Mouse (Mus musculus): ENCODE data around the gene Mybbp1a.

Mybbp1a gene

DNA sequence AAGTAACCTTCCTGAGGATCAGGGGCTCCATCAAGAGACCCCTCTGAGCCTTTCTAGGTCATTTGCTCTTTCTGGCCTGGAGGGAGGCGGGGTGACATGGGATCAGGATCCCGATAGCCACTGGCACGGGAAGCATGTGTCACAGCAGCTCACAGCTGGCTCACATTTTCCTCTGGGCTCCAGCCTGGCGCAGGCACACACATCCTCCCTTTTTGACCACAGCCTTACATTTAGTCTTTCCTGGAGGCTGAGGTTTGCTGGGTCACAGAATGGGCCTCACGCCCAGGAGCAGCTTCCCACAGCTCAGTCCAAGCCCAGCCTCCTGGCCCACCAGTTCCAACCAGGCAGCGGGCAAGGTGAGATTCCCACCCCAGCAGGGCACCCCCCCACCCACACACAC lies 37.1 kb downstream of the Mybbp1a start:
- no peak for DNase-seq (ENCODE audit: low spot score)

DNA sequence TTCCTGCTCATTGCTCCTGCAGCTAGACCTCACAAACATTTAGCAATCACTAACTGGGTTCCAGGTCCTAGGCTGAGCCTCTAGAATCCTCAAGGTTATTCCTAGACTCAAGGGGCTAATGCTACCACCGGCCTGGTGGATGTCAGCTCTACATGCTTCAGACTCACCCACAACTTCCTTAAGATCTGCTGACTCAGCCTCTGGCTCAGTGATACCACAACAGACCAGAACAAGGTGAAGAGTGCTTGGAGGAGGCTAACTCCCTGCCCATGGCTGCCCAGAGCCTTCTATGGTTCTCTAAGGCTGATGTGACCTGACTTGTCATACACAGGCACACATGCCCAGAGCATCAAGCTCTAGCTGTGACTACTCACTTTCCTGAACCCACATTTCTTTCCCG lies 38.3 kb downstream of the Mybbp1a start:
- no peak for DNase-seq (ENCODE audit: low spot score)

DNA sequence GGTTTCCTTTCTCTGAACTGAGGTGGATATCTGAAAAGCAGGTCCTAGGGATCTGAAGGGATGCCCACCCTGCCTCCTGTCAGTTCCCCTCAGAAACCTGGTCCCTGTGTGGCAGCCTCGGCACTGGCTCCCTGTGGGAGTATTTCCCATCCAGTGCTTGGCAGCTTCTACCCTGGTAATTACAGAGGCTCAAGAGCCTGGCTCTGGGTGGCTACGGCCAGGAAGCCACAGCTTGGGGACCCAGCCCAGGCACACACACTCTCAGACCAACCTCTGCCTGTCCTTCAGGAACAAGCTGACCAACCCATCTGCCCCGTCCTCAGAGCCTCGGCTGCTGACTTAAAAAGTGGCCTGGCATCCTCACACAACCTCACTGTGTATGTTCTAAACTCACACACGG lies 40.2 kb downstream of the Mybbp1a start:
- DNase-seq (ENCODE audit: low spot score), result no peak

DNA sequence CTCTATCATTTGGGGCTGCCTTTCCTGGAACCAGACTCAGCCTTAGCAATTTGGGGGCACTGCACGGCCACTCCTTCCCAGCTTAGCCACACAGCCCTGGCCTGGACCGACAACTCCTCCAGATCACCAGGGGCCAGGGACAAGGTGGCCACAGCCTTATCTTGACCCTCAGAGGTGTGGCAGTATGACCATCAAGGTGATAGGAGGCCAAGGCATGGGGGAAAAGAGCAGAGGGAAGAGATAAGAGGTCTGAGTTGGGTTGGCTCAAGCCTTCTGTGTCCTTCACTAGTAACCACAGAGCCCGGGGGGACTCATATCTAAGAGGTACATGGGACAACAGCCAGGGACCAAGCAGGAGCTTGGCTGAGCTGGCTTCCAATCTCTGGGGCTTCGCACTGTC lies 40.8 kb downstream of the Mybbp1a start:
- DNase-seq (ENCODE audit: low spot score), result no peak

DNA sequence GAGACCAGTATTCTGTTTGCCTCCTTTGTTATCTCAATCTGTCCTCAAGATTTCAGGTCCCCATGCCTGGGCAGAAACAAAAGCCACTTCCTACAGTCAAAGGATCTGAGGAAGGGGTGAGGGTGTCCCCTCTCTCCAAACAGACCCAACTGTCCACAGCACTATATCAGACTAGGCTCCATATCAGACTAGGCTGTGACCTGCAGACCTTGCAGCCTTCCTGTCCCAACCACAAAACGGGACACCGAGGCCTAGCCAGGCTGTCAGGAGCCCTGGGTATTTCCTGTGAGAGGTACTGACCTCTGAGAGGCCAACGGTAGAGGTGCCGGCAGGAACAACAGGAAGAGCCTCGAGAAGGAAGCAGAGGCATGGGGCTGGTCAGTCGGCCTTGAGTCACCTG lies 43.4 kb downstream of the Mybbp1a start:
- DNase-seq (ENCODE audit: low spot score), result no peak

DNA sequence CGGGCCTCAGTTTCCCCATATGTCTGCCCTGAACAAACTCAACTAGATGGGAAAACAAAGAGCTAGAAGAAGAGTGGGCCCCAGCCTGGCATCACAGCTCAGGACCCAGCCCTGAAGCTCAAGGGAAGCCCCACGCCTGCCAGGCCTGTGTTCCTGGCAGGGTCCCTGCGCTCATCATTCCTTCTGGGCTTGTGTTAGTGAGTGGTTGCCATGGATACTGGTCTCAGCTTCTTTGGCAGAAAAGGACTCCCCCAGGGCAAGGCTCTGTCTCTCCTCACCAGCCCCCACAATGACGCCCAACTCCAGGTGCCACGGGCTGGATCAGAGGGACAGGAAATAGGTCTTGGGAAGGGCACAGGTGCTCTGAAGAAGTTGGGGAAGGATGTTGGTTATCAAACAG lies 44.0 kb downstream of the Mybbp1a start:
- DNase-seq (ENCODE audit: low spot score), result no peak

DNA sequence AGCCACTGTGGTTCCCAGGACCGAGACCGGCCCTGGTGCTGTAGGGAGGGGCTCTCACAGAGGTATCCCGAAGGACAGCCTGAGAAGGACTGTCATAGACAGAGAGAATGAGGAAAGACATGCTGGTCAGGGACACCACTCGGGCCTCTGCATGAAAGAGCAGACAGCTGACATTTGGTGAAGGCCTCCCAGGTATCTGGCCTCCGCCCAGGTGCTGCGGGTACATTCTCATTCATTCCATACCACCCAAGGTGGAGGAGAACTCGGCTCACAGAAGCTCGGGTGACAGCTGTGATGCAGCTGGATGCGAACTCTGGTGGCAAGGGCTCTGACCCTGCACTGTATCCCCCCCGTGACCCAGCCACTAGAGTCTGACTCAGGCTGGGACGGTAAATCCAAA lies 44.8 kb downstream of the Mybbp1a start:
- no peak for DNase-seq (ENCODE audit: low spot score)

DNA sequence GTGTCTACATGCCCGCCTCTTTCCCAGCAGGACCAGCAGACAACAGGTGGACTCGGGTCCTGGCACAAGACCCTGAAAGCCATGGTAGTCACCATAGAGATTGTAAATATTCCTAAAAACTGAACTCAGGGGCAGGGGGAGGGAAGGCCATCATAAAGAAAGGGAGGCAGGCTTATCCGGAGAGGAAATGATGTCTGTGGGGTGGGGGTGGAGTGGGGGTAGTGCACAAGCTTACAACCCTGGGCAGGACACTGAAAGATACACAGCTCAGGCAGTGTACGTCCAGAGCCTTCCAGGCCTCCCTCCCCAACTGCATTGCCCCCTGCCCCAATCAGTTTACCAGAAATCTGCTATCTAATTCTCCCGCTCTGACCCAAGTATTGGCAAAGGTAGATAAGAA lies 46.0 kb downstream of the Mybbp1a start:
- no peak for DNase-seq (ENCODE audit: low spot score)

DNA sequence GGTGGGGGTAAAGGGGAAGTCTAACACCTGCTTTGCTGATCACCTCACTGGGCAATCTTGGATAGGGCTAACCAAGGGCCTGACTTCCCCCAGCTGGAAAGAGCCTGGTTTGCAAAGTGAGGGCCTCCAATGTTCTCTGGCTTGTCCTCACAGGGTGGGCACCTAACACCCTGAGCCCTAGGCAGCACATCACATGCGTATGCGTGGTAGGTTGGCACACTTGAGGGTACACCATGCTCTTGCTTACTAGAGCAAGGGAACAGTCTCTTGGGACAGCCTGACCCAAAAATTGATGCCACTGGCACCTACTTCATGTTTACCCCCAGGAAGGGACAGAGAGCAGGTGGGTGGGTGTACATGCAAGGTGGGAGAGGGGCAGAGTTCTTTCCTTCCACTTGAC lies 46.6 kb downstream of the Mybbp1a start:
- no peak for DNase-seq (ENCODE audit: low spot score)

DNA sequence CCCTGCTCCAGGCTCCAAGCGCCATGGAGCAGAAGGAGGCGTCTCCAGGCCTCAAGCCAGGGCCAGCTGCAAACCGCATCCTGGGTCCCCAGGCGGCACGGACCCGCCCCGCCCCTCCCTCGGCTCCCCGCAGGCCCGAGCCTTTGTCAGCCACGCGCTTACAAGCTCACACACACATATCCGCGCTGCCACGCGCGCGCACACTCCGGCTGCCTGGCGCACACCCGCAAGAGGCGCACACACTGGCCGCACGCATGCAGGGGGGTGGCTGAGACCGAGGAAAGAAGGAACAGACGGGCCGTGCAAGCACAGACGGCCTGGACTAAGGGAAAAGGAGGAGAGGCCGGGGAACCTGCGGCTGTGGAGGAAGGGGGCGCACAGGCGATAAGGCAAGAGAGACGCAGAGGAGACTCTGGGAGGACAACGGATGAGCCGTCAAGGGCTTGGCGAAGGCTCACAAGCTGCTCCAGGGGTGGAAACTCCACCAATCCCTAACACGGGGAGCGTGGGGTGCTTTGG lies 47.7 kb downstream of the Mybbp1a start:
- DNase-seq (ENCODE audit: low spot score), result peak; percentile 71

DNA sequence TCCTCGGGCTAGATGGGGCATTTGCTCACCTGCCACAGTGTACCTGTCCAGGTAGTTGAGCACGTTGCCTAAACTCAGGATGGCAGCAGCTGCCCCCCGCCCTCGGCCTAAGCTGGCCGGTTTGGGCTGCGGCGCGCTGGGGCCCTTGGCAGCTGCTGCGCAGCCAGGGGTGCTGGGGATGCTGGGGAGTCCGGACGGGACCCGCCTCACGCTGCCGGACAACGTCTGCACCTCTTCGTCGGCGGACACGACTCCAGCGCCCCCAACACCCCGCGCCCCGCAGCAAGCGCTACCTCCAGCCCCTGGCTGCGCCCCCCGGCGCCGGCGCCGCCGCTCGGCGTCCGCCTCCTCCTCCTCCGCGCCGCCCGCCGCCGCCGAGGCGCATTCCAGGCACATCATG lies 48.2 kb downstream of the Mybbp1a start:
- no peak for DNase-seq (ENCODE audit: low spot score)

DNA sequence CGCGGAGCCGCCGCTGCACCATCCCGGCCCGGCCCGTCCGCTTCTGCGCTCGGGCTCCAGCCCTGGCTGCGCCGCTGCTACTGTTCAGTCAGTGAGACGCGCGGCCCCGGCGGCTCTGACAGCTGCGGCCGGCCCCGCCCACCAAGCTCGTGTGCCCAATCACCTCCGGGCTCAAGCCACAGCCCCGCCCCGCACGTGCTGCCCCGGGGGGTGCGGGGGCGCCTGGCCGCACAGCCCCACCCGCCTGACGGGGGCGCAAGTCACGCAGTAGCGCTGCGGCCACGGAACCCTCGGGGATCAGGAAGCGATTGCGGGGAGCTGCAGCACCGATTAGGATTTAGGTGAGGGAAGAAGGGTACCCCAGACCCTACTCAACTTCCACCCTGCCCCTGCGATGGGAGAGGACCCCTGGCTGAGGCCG lies 48.7 kb downstream of the Mybbp1a start, which contains the start of gene Spns2:
TSS of gene Spns2 (minus strand) at position 24 of the 421 bp plus-strand sequence.
- DNase-seq (ENCODE audit: low spot score), result peak; percentile 89

DNA sequence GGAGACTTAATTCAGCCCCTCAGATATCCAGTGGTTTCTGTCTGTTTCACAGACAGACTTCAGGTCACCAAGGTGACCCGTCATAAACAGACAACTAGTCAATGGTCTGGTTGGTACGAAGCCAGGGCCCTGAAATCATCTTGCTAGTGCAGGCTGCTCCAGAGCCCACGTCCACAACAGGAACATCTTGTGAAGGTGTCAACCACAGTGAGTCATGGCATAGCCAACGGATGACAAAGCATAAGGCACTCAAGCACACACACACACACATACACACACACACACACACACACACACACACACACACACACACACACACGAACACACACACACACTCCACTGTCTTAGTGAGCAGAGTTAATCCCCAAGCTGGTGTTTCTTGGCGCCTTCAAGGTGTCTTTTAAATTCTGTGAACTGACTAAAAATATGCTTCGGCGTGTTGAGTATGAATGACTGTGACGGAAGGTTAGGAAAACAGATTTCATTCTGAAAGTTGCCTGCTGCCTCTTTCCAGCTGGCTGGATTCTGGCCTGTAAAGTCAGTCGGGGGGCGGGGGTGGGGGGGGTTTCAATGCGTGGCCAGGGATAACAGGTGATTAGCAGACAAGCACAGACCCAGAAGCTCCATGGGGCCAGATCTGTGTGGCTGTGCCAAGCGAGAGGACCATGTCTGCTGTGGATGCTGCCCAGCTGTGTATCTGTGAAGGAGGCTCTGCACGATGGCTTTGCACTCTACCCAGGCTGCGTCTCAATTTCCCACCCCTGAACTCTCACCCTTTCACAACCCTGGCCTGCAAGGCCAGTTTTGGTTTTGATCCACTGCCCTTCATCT lies 50.2 kb downstream of the Mybbp1a start:
- no peak for DNase-seq (ENCODE audit: low spot score)

DNA sequence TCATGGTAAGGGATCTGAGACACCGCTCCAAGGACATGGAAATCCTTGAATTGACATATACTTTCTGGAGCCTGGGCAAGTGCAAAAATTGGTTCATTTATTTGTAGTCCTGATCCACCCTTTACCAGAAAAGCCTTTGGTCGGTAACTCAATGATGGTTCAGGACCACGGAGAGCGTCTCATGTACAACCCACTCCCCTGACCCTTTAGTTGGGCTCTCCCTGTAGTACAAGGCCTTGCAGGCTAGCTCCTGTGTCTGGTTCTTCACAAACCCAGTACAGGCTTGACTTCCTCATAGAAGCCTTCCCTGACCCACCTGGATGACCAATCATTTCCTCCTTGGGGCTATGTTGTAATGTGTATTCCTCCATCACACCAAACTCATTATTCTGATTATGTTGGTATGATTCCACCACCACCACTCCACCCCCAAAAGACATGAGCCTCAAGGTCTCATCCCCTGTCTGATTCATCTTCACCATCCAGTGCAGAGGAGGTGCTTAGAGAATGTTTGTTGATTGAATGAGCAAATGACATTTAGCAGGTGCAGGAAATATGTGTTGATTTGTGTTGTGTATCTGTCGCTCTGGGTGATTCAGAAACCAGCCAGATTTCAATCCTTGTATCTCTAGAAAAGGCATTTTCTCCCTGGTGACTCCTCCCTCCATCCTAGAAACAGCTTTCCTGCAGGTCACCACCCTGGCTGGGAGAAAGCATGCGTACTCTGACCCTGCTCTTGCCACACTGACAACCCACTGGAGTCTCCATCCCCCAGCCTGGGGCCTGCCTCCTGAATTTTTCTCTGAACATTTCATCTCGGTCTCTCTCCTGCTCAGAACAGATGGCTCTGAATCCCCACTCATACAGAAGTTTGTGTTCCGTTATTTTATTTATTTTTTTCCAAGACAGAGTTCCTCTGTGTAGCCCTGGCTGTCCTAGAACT lies 53.2 kb downstream of the Mybbp1a start:
- DNase-seq (ENCODE audit: low spot score), result peak; percentile 60

DNA sequence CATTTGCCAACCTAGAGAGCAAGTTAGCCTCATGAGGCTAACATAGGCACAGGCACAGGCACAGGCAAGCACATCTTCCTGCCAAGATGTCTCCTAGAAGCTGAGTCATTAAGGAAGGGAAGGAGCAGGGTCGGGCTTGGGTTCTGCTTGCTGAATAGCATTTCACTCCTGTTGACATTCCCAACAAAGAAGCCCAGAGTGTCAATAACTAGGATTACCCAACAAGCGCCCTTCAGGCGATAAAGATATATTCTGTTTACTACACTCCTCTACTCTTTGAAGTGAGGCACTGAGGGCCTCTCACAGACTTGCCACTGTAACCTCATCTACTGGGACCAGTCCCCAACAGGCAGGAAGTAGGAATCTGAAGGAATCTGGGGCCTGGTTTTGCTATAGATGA lies 54.9 kb downstream of the Mybbp1a start:
- no peak for DNase-seq (ENCODE audit: low spot score)

DNA sequence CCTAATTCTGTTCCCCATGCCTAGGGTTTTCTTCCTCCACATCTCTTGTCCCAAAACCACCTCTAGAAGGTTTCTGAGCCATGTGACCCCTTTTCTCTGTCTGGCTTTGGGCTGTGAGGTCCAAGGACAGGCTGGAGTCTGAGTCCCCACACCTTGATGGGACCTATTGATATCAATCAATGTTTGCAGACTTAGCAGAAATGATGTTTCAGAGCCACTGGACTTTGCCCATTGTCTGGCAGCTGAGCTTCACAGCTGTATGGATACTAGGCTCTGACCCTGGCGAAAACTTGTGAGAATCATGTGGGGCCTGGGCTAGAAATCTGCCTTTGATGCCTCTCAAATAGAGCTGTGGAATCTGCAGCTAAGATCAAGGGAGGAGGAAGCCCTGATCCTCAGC lies 55.6 kb downstream of the Mybbp1a start:
- no peak for DNase-seq (ENCODE audit: low spot score)

DNA sequence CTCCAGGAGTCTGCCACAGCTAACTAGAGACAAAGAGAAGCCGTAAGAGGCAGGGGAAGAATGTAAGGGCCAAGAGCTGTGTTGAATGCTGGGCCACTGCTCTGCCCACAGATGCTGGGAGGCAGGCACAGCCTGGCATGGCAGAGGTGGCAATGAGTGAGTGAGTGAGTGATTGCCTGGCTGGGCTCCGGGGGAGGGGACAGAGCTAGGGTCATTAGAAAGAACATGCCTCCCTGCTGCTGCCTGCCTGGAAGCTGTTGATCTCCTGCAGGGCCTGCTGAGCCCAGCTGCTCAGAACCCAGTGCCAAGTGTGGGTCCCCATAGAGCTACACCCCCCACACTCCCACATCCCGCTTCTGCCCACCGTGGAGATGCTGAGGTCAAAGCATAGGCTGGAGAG lies 56.2 kb downstream of the Mybbp1a start:
- DNase-seq (ENCODE audit: low spot score), result no peak

DNA sequence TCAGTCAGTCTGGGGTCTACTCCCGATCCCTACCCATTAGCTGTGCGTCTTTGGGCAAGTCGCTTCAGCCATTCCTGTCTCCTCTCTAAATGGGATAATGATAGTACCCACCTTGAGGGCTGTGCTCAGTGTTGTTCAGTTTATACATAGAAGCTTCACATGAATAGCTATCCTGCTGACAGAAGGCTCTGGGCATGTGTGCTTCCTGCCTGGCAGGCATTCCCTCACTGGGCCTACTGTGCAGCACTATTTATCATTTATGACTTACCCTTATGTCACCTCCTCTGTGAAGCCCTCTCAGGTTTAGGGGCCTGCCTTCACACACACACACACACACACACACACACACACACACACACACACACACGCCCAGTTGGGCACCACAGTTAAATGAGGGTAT lies 59.0 kb downstream of the Mybbp1a start:
- no peak for DNase-seq (ENCODE audit: low spot score)
